Mouse (Mus musculus): ENCODE results near the gene Nphs1.

- TF ChIP-seq CTCF (IDR thresholded peaks at IDR 0.05; ENCODE audit: low read depth) (no peak), EP300 (IDR thresholded peaks at IDR 0.05; ENCODE audit: low read depth) (no peak)
Measured at GRCm38 (mm10) chr7:30450241-30450640, 7.9 kb upstream of the Nphs1 start.

All from liver, postnatal 0 days (tissue).